Mouse (Mus musculus): ENCODE results near the gene Nos1. TPM values are rescaled to one million over a fixed set of nuclear protein-coding genes. Genes with fewer than 3 reads are reported as not detected.

The Nos1 gene
- polyA plus RNA-seq (2017; shearing (Covaris generic)): not detected

DNA sequence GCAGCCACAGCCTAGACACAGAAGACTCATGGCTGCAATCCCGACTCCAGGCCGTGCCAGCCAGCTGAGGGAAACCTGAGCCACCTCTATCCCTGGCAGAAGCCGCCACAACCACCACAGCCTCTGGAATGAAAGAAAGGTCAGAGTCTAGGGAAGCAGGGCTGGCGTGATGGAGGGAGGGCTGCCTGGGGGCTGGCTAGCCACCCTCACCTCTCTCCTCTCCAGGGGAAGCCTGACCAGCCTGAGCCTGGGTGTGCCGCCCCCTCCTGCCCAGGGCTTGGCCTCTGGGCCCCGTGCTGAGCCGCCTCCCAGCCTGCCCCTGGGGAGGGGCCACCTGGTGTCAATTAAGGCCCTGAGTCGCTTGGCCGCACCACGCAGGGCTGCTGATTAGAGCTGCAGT is at the start of gene Nos1:
Gene Nos1, plus strand, starts transcription at position 352 of the 400 bp plus-strand sequence.

DNA sequence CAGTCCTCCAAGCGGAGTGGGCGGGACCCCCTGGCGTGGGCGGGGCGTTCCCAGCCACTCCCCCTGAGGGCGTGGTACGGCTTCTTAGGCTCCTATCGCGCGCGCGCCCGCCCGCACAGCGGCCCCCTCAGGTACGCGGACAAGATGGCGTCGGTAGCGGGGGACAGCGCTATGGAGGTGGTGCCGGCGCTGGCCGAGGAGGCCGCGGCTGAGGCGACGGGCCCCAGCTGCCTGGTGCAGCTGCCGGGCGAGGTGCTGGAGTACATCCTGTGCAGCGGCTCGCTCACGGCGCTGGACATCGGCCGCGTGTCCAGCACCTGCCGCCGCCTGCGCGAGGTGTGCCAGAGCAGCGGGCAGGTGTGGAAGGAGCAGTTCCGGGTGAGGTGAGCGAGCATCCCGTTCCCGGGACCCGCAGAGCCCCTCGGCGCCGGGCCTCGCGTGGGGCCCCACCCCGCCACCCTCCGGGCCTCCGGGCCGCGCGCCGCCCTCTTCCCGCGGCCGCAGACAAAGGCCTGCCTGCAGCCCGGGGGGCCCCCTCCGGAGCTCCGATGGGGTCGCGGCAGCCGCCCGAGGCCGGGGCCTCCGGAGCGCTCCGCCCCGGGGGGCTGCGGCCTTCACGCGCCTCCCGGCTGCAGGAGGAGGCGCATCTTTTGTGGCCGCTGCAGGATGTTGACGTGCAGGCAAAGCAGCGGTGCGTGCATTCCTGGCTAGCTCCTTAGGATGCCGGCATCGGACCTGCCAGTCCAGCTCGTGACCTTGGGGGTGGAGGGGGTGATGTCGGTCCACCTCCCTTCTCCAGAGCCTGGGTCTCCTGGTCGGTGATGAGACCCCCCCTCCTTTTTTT is 196.0 kb downstream of the Nos1 start, which contains the start of gene Fbxo21:
Gene Fbxo21, plus strand, starts transcription at position 74 of the 844 bp plus-strand sequence.

Other genes starting within 250 kb of the Nos1 start
- gene Fbxo21, start 195.7 kb downstream of the Nos1 start, polyA plus RNA-seq (2017; shearing (Covaris generic)): 28.5 TPM
- gene Tesc, start 246.7 kb downstream of the Nos1 start, polyA plus RNA-seq (2017; shearing (Covaris generic)): 76.2 TPM